Mouse (Mus musculus) ES-E14 (cell line): Measurements from ENCODE around the gene Cend1. TPM values are rescaled to one million over a fixed set of nuclear protein-coding genes. Genes with fewer than 3 reads are reported as not detected.

Experiments used
- DNase-seq: peaks from one replicate; pipeline ENCODE4 v3.0.0-alpha.2; 2013; ENCODE audit warnings: low read depth, low spot score
- H3K27ac ChIP-seq: 2 replicates; pipeline ENCODE4 v1.5.1; 2012; ENCODE audit warnings: low read depth, mild to moderate bottlenecking, low read length, moderate library complexity, mixed read lengths; ENCODE audit not compliant: poor library complexity, insufficient read depth, severe bottlenecking
- H3K36me3 ChIP-seq: 2 replicates; pipeline ENCODE4 v1.6.1; 2012; ENCODE audit warnings: mild to moderate bottlenecking, low read length, moderate library complexity, mixed read lengths; ENCODE audit not compliant: control insufficient read depth, poor library complexity, insufficient read depth, severe bottlenecking
- H3K4me1 ChIP-seq, 2 experiments: fragments of 150-350 bp in 1 of 2; sonication (generic) in 1 of 2; 2 replicates each; pipeline ENCODE4 v1.6.1; 2012; ENCODE audit warnings: low read length in 2 of 2, mild to moderate bottlenecking in 1 of 2, mixed read lengths in 1 of 2; ENCODE audit not compliant: control insufficient read depth in 2 of 2, insufficient read depth in 2 of 2, poor library complexity in 1 of 2
- H3K4me3 ChIP-seq, 2 experiments: fragments of 150-350 bp in 1 of 2; sonication (generic) in 1 of 2; 2 replicates each; pipeline ENCODE4 v1.5.1; 2012; ENCODE audit warnings: low read length in 2 of 2, low read depth in 1 of 2, mild to moderate bottlenecking in 1 of 2, mixed read lengths in 1 of 2; ENCODE audit not compliant: insufficient read depth in 1 of 2, poor library complexity in 1 of 2, severe bottlenecking in 1 of 2
- H3K9ac ChIP-seq: 2 replicates; pipeline ENCODE4 v1.6.1; 2012; ENCODE audit warnings: low read depth, mild to moderate bottlenecking, low read length, mixed read lengths; ENCODE audit not compliant: poor library complexity, insufficient read depth, severe bottlenecking
- H3K9me3 ChIP-seq: fragments of 150-350 bp; sonication (generic); 2 replicates; pipeline ENCODE4 v1.6.1; 2012; ENCODE audit warnings: low read depth, mild to moderate bottlenecking, low read length; ENCODE audit not compliant: control insufficient read depth, insufficient read depth
- CHD2 ChIP-seq: IDR thresholded peaks from 2 replicates; pipeline ENCODE4 v1.6.1; 2014; ENCODE audit warnings: mild to moderate bottlenecking, low read depth, low read length, inconsistent platforms
- HCFC1 ChIP-seq: IDR thresholded peaks from 2 replicates; pipeline ENCODE4 v1.6.1; 2012; ENCODE audit warnings: low read length, inconsistent platforms, borderline replicate concordance; ENCODE audit not compliant: insufficient read depth
- MAFK ChIP-seq: IDR thresholded peaks from 2 replicates; pipeline ENCODE4 v1.6.1; 2014; ENCODE audit warnings: mild to moderate bottlenecking, low read depth, low read length, inconsistent platforms; ENCODE audit not compliant: insufficient read depth
- ZC3H11A ChIP-seq: IDR thresholded peaks from 2 replicates; pipeline ENCODE4 v1.6.1; 2012; ENCODE audit warnings: low read depth, mild to moderate bottlenecking, inconsistent platforms, low read length, borderline replicate concordance
- ZNF384 ChIP-seq: IDR thresholded peaks from 2 replicates; pipeline ENCODE4 v1.6.1; 2012; ENCODE audit warnings: low read depth, low read length, inconsistent platforms
- in situ Hi-C, 2 experiments: fragments of 600-800 bp; cut with MboI; formaldehyde crosslinking; loops; one replicate each; pipeline ENCODE4 v1.15.1; 2025; ENCODE audit warnings: low sequenced_read_pairs in 2 of 2, inconsistent platforms in 1 of 2; ENCODE audit not compliant: unreplicated experiment in 2 of 2
- total RNA-seq: library from RNA; depleted of rRNA; stranded (reverse); fragments of 300-350 nt; gene quantifications from 2 replicates; pipeline ENCODE4 v1.2.3, GENCODE M21; 2012

The Cend1 gene
- total RNA-seq, 1 experiment: 2.7 TPM

DNA sequence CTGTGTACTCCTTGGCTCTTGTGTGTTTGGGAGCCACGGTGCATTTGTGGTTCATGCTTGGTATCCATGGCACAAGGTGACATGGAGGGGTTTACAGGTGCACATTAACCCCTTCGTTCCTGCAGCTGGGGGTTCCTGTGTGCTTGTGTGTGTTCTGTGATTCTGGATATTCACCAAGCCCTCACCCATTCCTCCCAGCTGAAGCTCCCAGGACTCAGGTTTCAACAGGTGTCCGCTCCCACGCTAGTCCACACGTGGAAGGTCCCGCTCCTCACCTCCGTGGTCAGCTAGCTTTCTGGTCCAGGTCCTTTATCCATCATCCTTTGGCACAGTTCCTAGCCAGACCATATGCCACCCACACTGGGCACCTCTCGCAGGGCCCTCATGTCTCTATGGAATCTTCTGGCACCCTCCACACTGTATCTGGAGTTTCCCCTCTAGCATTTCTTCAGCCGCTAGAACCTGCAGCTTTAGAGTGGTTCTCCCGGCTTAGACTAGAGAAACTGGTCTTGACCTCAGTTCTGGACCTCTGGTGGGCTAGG lies 37.4 kb upstream of the Cend1 start:
- in situ Hi-C loops: no loop called here
- Histone ChIP-seq H3K27ac (peak overlapping the region; percentile 10; the same call in 1 of the 2 replicates), H3K4me3 (peak overlapping the region; percentile 75 to 89), H3K9me3 (no peaks in the 10 kb centered on the region), H3K9ac (peak overlapping the region; percentile 72; the same call in 1 of the 2 replicates), H3K36me3 (peaks cover 21% of the 10 kb centered on the region), H3K4me1 (peaks cover 4 to 45% of the 10 kb centered on the region in 2 experiments; a peak in 3 of 4 replicates)
- DNase-seq: no peak
- TF ChIP-seq CHD2: no peak
- no peak for TF ChIP-seq ZC3H11A
- TF ChIP-seq HCFC1: no peak
- TF ChIP-seq MAFK: no peak
- TF ChIP-seq ZNF384: no peak

DNA sequence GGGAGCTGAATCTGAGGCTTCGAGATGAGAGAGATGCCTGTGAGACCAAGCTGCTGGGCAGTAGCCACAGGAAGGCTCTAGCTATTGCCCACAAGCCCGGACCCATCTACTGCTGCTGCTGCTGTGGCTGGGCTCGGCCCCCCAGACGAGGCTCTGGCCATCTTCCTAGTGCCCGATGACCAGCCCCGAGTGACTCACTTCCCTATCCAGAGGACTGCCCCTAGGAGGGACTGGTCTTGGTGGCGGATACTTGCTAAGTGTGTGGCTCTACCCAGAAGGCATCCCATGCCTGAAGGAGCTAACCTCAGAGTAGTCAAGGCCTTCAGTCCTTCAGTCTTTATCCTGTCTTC lies 36.7 kb upstream of the Cend1 start:
- Histone ChIP-seq H3K9ac (no peak overlapping the region; the same call in 1 of the 2 replicates), H3K4me1 (peaks cover 4 to 46% of the 10 kb centered on the region in 2 experiments; a peak in 3 of 4 replicates), H3K36me3 (peaks cover 16% of the 10 kb centered on the region), H3K9me3 (no peaks in the 10 kb centered on the region), H3K4me3 (no peak overlapping the region), H3K27ac (no peak overlapping the region)
- TF ChIP-seq ZNF384 (no peak), ZC3H11A (no peak), HCFC1 (no peak), CHD2 (no peak), MAFK (no peak)
- DNase-seq: no peak
- in situ Hi-C loops: no loop called here

- no peak for TF ChIP-seq ZC3H11A
- no peak for TF ChIP-seq MAFK
- no peak for TF ChIP-seq ZNF384
- TF ChIP-seq HCFC1: no peak
- no peak for TF ChIP-seq CHD2
- H3K27ac ChIP-seq: no peak overlapping the region
- H3K9me3 ChIP-seq: no peaks in the 10 kb centered on the region
- H3K4me1 ChIP-seq: peaks cover 4 to 49% of the 10 kb centered on the region in 2 experiments; a peak in 3 of 4 replicates
- DNase-seq: no peak
- H3K36me3 ChIP-seq: peaks cover 14% of the 10 kb centered on the region
- in situ Hi-C loops: no loop called here
- H3K9ac ChIP-seq: no peak overlapping the region
- H3K4me3 ChIP-seq: no peak overlapping the region
These were observed 36.2 kb upstream of the Cend1 start for GRCm38 (mm10) chr7:141465388-141466044.

- DNase-seq: no peak
- H3K9me3 ChIP-seq: no peaks in the 10 kb centered on the region
- in situ Hi-C loops: no loop called here
- peaks cover 6% of the 10 kb centered on the region; the same call in 1 of the 2 replicates for H3K36me3 ChIP-seq
- H3K4me3 ChIP-seq: peak overlapping the region; percentile 45 to 60
- peak overlapping the region; percentile 43; the same call in 1 of the 2 replicates for H3K9ac ChIP-seq
- peaks cover 4 to 48% of the 10 kb centered on the region in 2 experiments; a peak in 3 of 4 replicates for H3K4me1 ChIP-seq
- TF ChIP-seq ZNF384 (no peak), HCFC1 (no peak), CHD2 (no peak), MAFK (no peak), ZC3H11A (no peak)
- H3K27ac ChIP-seq: no peak overlapping the region
These were observed 35.4 kb upstream of the Cend1 start for GRCm38 (mm10) chr7:141464603-141465201.
